Mouse (Mus musculus) CH12.LX (cell line): Measurements from ENCODE around the gene Gm19345.
A peak's percentile ranks its signal among the peaks of the same experiment; 100 is the strongest.

Experiments
- CTCF ChIP-seq, 2 experiments: IDR thresholded peaks in 1 of 2; conservative IDR thresholded peaks in 1 of 2; 2 replicates each; pipeline ENCODE4 v1.5.1; 2011 to 2012; ENCODE audit warnings: low read depth in 2 of 2, low read length in 2 of 2, improper control_type of control experiment in 1 of 2, inconsistent platforms in 1 of 2, mild to moderate bottlenecking in 1 of 2, moderate library complexity in 1 of 2
- ELF1 ChIP-seq: IDR thresholded peaks from 2 replicates; pipeline ENCODE4 v1.6.1; 2014; ENCODE audit warnings: low read depth, mild to moderate bottlenecking, inconsistent platforms, low read length, improper control_type of control experiment
- JUN ChIP-seq: IDR thresholded peaks from 2 replicates; pipeline ENCODE4 v1.6.1; 2011; ENCODE audit warnings: low read depth, mild to moderate bottlenecking, low read length, improper control_type of control experiment, moderate library complexity; ENCODE audit not compliant: insufficient read depth
- MAX ChIP-seq: IDR thresholded peaks from 2 replicates; pipeline ENCODE4 v1.6.1; 2011; ENCODE audit warnings: low read length, improper control_type of control experiment
- MXI1 ChIP-seq: IDR thresholded peaks from 2 replicates; pipeline ENCODE4 v1.6.1; 2011; ENCODE audit warnings: mild to moderate bottlenecking, low read depth, low read length, improper control_type of control experiment
- MYC ChIP-seq: IDR thresholded peaks from 2 replicates; pipeline ENCODE4 v1.6.1; 2011; ENCODE audit warnings: low read depth, mild to moderate bottlenecking, improper control_type of control experiment, low read length
- POLR2A ChIP-seq: IDR thresholded peaks from 2 replicates; pipeline ENCODE4 v1.6.1; 2011; ENCODE audit warnings: low read depth, mild to moderate bottlenecking, improper control_type of control experiment, low read length
- SMC3 ChIP-seq: IDR thresholded peaks from 2 replicates; pipeline ENCODE4 v1.6.1; 2011; ENCODE audit warnings: low read depth, low read length, improper control_type of control experiment
- UBTF ChIP-seq: IDR thresholded peaks from 2 replicates; pipeline ENCODE4 v1.6.1; 2012; ENCODE audit warnings: low read depth, mild to moderate bottlenecking, inconsistent platforms, low read length, improper control_type of control experiment, moderate library complexity
- ZKSCAN1 ChIP-seq: IDR thresholded peaks from 2 replicates; pipeline ENCODE4 v1.6.1; 2012; ENCODE audit warnings: low read depth, inconsistent platforms, low read length, improper control_type of control experiment, borderline replicate concordance

GRCm38 (mm10) chr7:19843561-19843960 lies 8.2 kb upstream of the Gm19345 start:
- TF ChIP-seq POLR2A (no peak), CTCF (conservative IDR thresholded peaks at IDR 0.05 in 1 of 2, IDR thresholded peaks at IDR 0.05 in 1 of 2; ENCODE audit: low read depth in 2 of 2, low read length in 2 of 2) (peak; percentile 77 to 94), ELF1 (no peak), SMC3 (peak; percentile 99), MXI1 (no peak), ZKSCAN1 (no peak), MYC (0 out of 2 replicates have a peak, but pooled peaks have one; percentile 16), JUN (no peak), UBTF (no peak), MAX (0 out of 2 replicates have a peak, but pooled peaks have one; percentile 26)
